Mouse (Mus musculus) embryonic facial prominence, embryonic 15.5 days (tissue): Measurements from ENCODE around the gene Olfr304. TPM values are rescaled to one million over a fixed set of nuclear protein-coding genes. Genes with fewer than 3 reads are reported as not detected.
"Not testable (repeated sequence)": the region's sequence is repeated elsewhere in the genome, so short reads cannot be mapped to it uniquely, and the experiment has no call there.

Experiments
- ATAC-seq: fragments of 200-750 bp; cut with Nextera tagmentation; 2 replicates; pipeline ENCODE4 v1.8.0; 2017; ENCODE audit warnings: low read depth, moderate TSS enrichment; ENCODE audit not compliant: insufficient number of reproducible peaks, low FRiP score, low TSS enrichment
- H3K27ac ChIP-seq: fragments of 300-500 bp; sonication (generic); replicated peaks from 2 replicates; pipeline ENCODE4 v1.5.1; 2015; ENCODE audit warnings: mild to moderate bottlenecking, inconsistent platforms
- H3K27me3 ChIP-seq: fragments of 300-500 bp; sonication (generic); 2 replicates; pipeline ENCODE4 v1.6.1; 2015; ENCODE audit warnings: inconsistent platforms
- H3K36me3 ChIP-seq: fragments of 300-500 bp; sonication (generic); 2 replicates; pipeline ENCODE4 v1.6.1; 2015; ENCODE audit warnings: mild to moderate bottlenecking, inconsistent platforms
- H3K4me1 ChIP-seq: fragments of 300-500 bp; sonication (generic); 2 replicates; pipeline ENCODE4 v1.6.1; 2015; ENCODE audit warnings: inconsistent platforms
- H3K4me2 ChIP-seq: fragments of 300-500 bp; sonication (generic); replicated peaks from 2 replicates; pipeline ENCODE4 v1.6.1; 2015; ENCODE audit warnings: mild to moderate bottlenecking, inconsistent platforms
- H3K4me3 ChIP-seq: fragments of 300-500 bp; sonication (generic); replicated peaks from 2 replicates; pipeline ENCODE4 v1.5.1; 2015; ENCODE audit warnings: mild to moderate bottlenecking, inconsistent platforms
- H3K9ac ChIP-seq: fragments of 300-500 bp; sonication (generic); 2 replicates; pipeline ENCODE4 v1.6.1; 2015; ENCODE audit warnings: inconsistent platforms
- H3K9me3 ChIP-seq: fragments of 300-500 bp; sonication (generic); replicated peaks from 2 replicates; pipeline ENCODE4 v1.6.1; 2016; ENCODE audit warnings: inconsistent platforms
- WGBS: fragments of 180-500 bp; shearing (Covaris S2); methylation state at CpG from one replicate; pipeline ENCODE4 v1.1.7; 2015; 5-methylcytosine and 5-hydroxymethylcytosine counted together
- polyA plus RNA-seq: library from polyadenylated mRNA; unstranded; fragments of >200 nt; fragmentation: Nextera tagmentation; extraction: Ambion mirVana; gene quantifications from 2 replicates; pipeline ENCODE4 v1.2.1, GENCODE M21; 2015

Gene Olfr304
- not detected in 2 replicates for polyA plus RNA-seq

GRCm38 (mm10) chr7:86386558-86386957 lies at the start of gene Olfr304:
TSS of gene Olfr304 (minus strand) at chr7:86386658.
- no peaks in the 10 kb centered on the region for H3K4me1 ChIP-seq
- H3K36me3 ChIP-seq = no peaks in the 10 kb centered on the region
- no peak within 1 kb of the TSS for H3K4me2 ChIP-seq
- no peak within 1 kb of the TSS for H3K9ac ChIP-seq
- no peak within 1 kb of the TSS for H3K27ac ChIP-seq
- WGBS = 59% methylated on average over 1 of the region's 1 CpGs
- H3K27me3 ChIP-seq = no peaks in the 10 kb centered on the region
- H3K9me3 ChIP-seq = no peaks in the 10 kb centered on the region
- ATAC-seq = no peak
- H3K4me3 ChIP-seq = no peak within 1 kb of the TSS

GRCm38 (mm10) chr7:86403546-86403945 lies 17.1 kb upstream of the Olfr304 start, which contains the start of gene Olfr301:
TSS of gene Olfr301 (plus strand) at chr7:86403846.
- H3K36me3 ChIP-seq = no peaks in the 10 kb centered on the region
- no peak within 1 kb of the TSS for H3K27ac ChIP-seq
- H3K4me2 ChIP-seq = no peak within 1 kb of the TSS
- H3K9me3 ChIP-seq = no peaks in the 10 kb centered on the region
- no peak within 1 kb of the TSS for H3K9ac ChIP-seq
- WGBS = 81% methylated on average over 2 of the region's 2 CpGs
- no peak within 1 kb of the TSS for H3K4me3 ChIP-seq
- H3K27me3 ChIP-seq = no peaks in the 10 kb centered on the region
- H3K4me1 ChIP-seq = no peaks in the 10 kb centered on the region
- ATAC-seq = no peak

- Histone ChIP-seq H3K9me3 (no peaks in the 10 kb centered on the region), H3K4me3 (no peak within 1 kb of the TSS), H3K36me3 (no peaks in the 10 kb centered on the region), H3K4me1 (no peaks in the 10 kb centered on the region), H3K27me3 (no peaks in the 10 kb centered on the region), H3K27ac (no peak within 1 kb of the TSS), H3K4me2 (no peak within 1 kb of the TSS), H3K9ac (no peak within 1 kb of the TSS)
- no peak for ATAC-seq
Observed at GRCm38 (mm10) chr7:86397689-86398088, 11.2 kb upstream of the Olfr304 start, which contains the start of gene Olfr303. TSS of gene Olfr303 (minus strand) at chr7:86397789.

GRCm38 (mm10) chr7:86385769-86386168 lies 689 bp downstream of the Olfr304 start:
- WGBS = 63% methylated on average over 3 of the region's 3 CpGs

GRCm38 (mm10) chr7:86366828-86367227 lies 19.6 kb downstream of the Olfr304 start, which contains the start of gene Olfr305:
TSS of gene Olfr305 (minus strand) at chr7:86366928.
- H3K9me3 ChIP-seq = no peaks in the 10 kb centered on the region
- no peaks in the 10 kb centered on the region for H3K36me3 ChIP-seq
- H3K4me1 ChIP-seq = no peaks in the 10 kb centered on the region
- no peak within 1 kb of the TSS for H3K4me2 ChIP-seq
- H3K4me3 ChIP-seq = no peak within 1 kb of the TSS
- 86% methylated on average over 1 of the region's 1 CpGs for WGBS
- no peaks in the 10 kb centered on the region for H3K27me3 ChIP-seq
- H3K9ac ChIP-seq = no peak within 1 kb of the TSS
- H3K27ac ChIP-seq = no peak within 1 kb of the TSS
- no peak for ATAC-seq

More at GRCm38 (mm10) chr7:86385769-86386168, 689 bp downstream of the Olfr304 start:
- Histone ChIP-seq H3K4me3 (no peak overlapping the region), H3K36me3 (no peaks in the 10 kb centered on the region), H3K4me2 (no peak overlapping the region), H3K9me3 (no peaks in the 10 kb centered on the region), H3K27me3 (no peaks in the 10 kb centered on the region), H3K27ac (no peak overlapping the region), H3K4me1 (no peaks in the 10 kb centered on the region), H3K9ac (no peak overlapping the region)
- no peak for ATAC-seq

- not testable (repeated sequence) for H3K4me2 ChIP-seq, H3K4me1 ChIP-seq, H3K9ac ChIP-seq, H3K27me3 ChIP-seq, H3K27ac ChIP-seq, H3K4me3 ChIP-seq, H3K9me3 ChIP-seq, ATAC-seq, H3K36me3 ChIP-seq
- 86% methylated on average over 9 of the region's 9 CpGs for WGBS
Observed at GRCm38 (mm10) chr7:86346296-86346695, 40.2 kb downstream of the Olfr304 start.

GRCm38 (mm10) chr7:86344253-86344652 lies 42.2 kb downstream of the Olfr304 start:
- Histone ChIP-seq H3K4me2 (no peak overlapping the region), H3K27ac (no peak overlapping the region), H3K9ac (no peak overlapping the region), H3K27me3 (no peaks in the 10 kb centered on the region), H3K4me3 (no peak overlapping the region), H3K36me3 (no peaks in the 10 kb centered on the region), H3K9me3 (no peaks in the 10 kb centered on the region), H3K4me1 (no peaks in the 10 kb centered on the region)
- WGBS = 61% methylated on average over 3 of the region's 3 CpGs
- no peak for ATAC-seq

GRCm38 (mm10) chr7:86342881-86343565 lies 43.4 kb downstream of the Olfr304 start:
- WGBS = 69% methylated on average over 14 of the region's 14 CpGs
- H3K9ac ChIP-seq = no peak overlapping the region
- H3K4me2 ChIP-seq = no peak overlapping the region
- no peak for ATAC-seq
- no peaks in the 10 kb centered on the region for H3K36me3 ChIP-seq
- H3K4me3 ChIP-seq = no peak overlapping the region
- no peak overlapping the region for H3K27ac ChIP-seq
- H3K27me3 ChIP-seq = no peaks in the 10 kb centered on the region
- H3K9me3 ChIP-seq = no peaks in the 10 kb centered on the region
- no peaks in the 10 kb centered on the region for H3K4me1 ChIP-seq

- no peaks in the 10 kb centered on the region for H3K36me3 ChIP-seq
- no peak within 1 kb of the TSS for H3K4me3 ChIP-seq
- H3K27ac ChIP-seq = no peak within 1 kb of the TSS
- H3K9me3 ChIP-seq = no peaks in the 10 kb centered on the region
- H3K4me1 ChIP-seq = no peaks in the 10 kb centered on the region
- 66% methylated on average over 1 of the region's 1 CpGs for WGBS
- H3K27me3 ChIP-seq = no peaks in the 10 kb centered on the region
- no peak for ATAC-seq
- no peak within 1 kb of the TSS for H3K4me2 ChIP-seq
- no peak within 1 kb of the TSS for H3K9ac ChIP-seq
Observed at GRCm38 (mm10) chr7:86337486-86337885, 49.0 kb downstream of the Olfr304 start, which contains the start of gene Olfr307. TSS of gene Olfr307 (minus strand) at chr7:86337586.

Other genes starting within 250 kb of the Olfr304 start
- gene Vmn2r75, start 214.9 kb downstream of the Olfr304 start, polyA plus RNA-seq = not detected in 2 replicates
- gene Vmn2r76, start 140.3 kb downstream of the Olfr304 start, polyA plus RNA-seq = not detected in 2 replicates
- gene Olfr310, start 109.5 kb downstream of the Olfr304 start, polyA plus RNA-seq = 0.12 TPM in 1 of 2 replicates, not detected in the other
- 0.08 and 0.17 TPM in 2 replicates for gene Olfr309, start 73.0 kb downstream of the Olfr304 start, polyA plus RNA-seq
- gene Olfr308, start 61.0 kb downstream of the Olfr304 start, polyA plus RNA-seq = not detected in 2 replicates
- not detected in 2 replicates for gene Olfr307, start 49.1 kb downstream of the Olfr304 start, polyA plus RNA-seq
- gene Olfr305, start 19.7 kb downstream of the Olfr304 start, polyA plus RNA-seq = not detected in 2 replicates
- not detected in 2 replicates for gene Olfr303, start 11.1 kb upstream of the Olfr304 start, polyA plus RNA-seq
- gene Olfr301, start 17.2 kb upstream of the Olfr304 start, polyA plus RNA-seq = 0.08 and 0.13 TPM in 2 replicates
- gene Olfr299, start 73.3 kb upstream of the Olfr304 start, polyA plus RNA-seq = 0.19 TPM in 1 of 2 replicates, not detected in the other
- 0.43 TPM in 1 of 2 replicates, not detected in the other for gene Olfr298, start 105.8 kb upstream of the Olfr304 start, polyA plus RNA-seq
- gene Olfr297, start 133.3 kb upstream of the Olfr304 start, polyA plus RNA-seq = not detected in 2 replicates
- gene Olfr295, start 197.2 kb upstream of the Olfr304 start, polyA plus RNA-seq = 0.07 TPM in 2 replicates
- gene Olfr294, start 230.0 kb upstream of the Olfr304 start, polyA plus RNA-seq = not detected in 2 replicates